Mouse (Mus musculus) stomach, postnatal 0 days (tissue): ENCODE results near the gene Spsb1. TPM values are rescaled to one million over a fixed set of nuclear protein-coding genes. Genes with fewer than 3 reads are reported as not detected.

ENCODE experiments used
- ATAC-seq: fragments of 200-750 bp; cut with Nextera tagmentation; 2 replicates; pipeline ENCODE4 v1.8.0; 2017; ENCODE audit not compliant: low FRiP score, low TSS enrichment
- DNase-seq: peaks from one replicate; pipeline ENCODE4 v3.0.0-alpha.2; 2016; ENCODE audit warnings: low spot score
- H3K27ac ChIP-seq: fragments of 300-500 bp; sonication (generic); replicated peaks from 2 replicates; pipeline ENCODE4 v1.5.1; 2014; ENCODE audit warnings: mild to moderate bottlenecking, control low read depth
- H3K27me3 ChIP-seq: fragments of 300-500 bp; sonication (generic); 2 replicates; pipeline ENCODE4 v1.6.1; 2014; ENCODE audit warnings: low read length; ENCODE audit not compliant: control insufficient read depth, insufficient read depth
- H3K36me3 ChIP-seq: fragments of 300-500 bp; sonication (generic); 2 replicates; pipeline ENCODE4 v1.6.1; 2014; ENCODE audit warnings: low read length, mixed read lengths; ENCODE audit not compliant: control insufficient read depth, insufficient read depth
- H3K4me1 ChIP-seq: fragments of 300-500 bp; sonication (generic); replicated peaks from 2 replicates; pipeline ENCODE4 v1.6.1; 2014; ENCODE audit warnings: antibody characterized with exemption; ENCODE audit not compliant: control insufficient read depth, insufficient read depth
- H3K4me2 ChIP-seq: fragments of 300-500 bp; sonication (generic); replicated peaks from 2 replicates; pipeline ENCODE4 v1.6.1; 2014; ENCODE audit warnings: low read depth, mild to moderate bottlenecking, control low read depth, moderate library complexity
- H3K4me3 ChIP-seq: fragments of 300-500 bp; sonication (generic); 2 replicates; pipeline ENCODE4 v1.5.1; 2014; ENCODE audit warnings: low read depth, low read length, control low read depth
- H3K9ac ChIP-seq: fragments of 300-500 bp; sonication (generic); 2 replicates; pipeline ENCODE4 v1.6.1; 2014; ENCODE audit warnings: mild to moderate bottlenecking, low read length, control low read depth, mixed read lengths
- H3K9me3 ChIP-seq: fragments of 300-500 bp; sonication (generic); 2 replicates; pipeline ENCODE4 v1.6.1; 2016; ENCODE audit warnings: low read length; ENCODE audit not compliant: control insufficient read depth
- CTCF ChIP-seq: IDR thresholded peaks from 2 replicates; pipeline ENCODE4 v1.5.1; 2016; ENCODE audit warnings: antibody characterized with exemption, low read depth, mild to moderate bottlenecking, moderate library complexity
- EP300 ChIP-seq: optimal IDR thresholded peaks from 2 replicates; pipeline ENCODE3; 2016; ENCODE audit warnings: antibody characterized with exemption
- WGBS: fragments of 180-500 bp; shearing (Covaris S2); extraction: QIAGEN DNeasy Blood & Tissue Kit; methylation state at CpG from one replicate; pipeline ENCODE4 v1.1.7; 2014; 5-methylcytosine and 5-hydroxymethylcytosine counted together
- polyA plus RNA-seq: library from polyadenylated mRNA; unstranded; fragments of >200 nt; fragmentation: Nextera tagmentation; extraction: Ambion mirVana; gene quantifications from 2 replicates; pipeline ENCODE4 v1.2.1, GENCODE M21; 2015

Spsb1 gene
- polyA plus RNA-seq, 1 experiment from 2014 or later, result 13.1 TPM

DNA sequence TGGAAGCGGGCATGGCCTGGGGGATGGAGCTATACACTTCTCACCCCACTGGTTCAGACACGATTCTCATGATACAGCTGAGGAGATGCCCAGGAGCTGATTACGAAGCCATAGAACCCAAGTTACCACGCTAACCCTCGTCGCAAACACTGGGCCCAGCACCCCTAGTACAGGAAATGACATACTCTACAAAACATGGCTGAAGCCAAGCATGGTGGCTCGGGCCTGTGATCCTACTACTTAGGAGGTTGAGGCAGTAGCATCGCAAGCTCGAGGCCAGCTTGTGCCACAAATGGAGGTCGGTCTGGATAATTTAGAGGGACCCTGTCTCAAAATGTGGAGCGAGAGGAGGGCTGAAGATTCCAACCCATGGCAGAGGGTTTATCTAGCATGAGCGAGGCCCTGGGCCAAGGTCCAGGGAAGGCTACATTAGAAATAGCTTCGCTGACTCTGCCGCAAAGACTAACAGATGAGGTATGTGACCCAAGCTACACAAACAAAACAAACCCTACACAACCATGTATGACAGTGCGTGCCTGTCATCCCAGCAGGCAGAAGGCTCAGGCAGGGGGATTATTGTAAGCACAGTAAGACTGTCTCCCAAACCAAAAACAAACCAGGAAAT lies 45.2 kb upstream of the Spsb1 start:
- Histone ChIP-seq H3K9ac (no peak overlapping the region), H3K4me1 (peaks cover 22% of the 10 kb centered on the region), H3K27ac (peak overlapping the region; percentile 84), H3K4me3 (no peak overlapping the region), H3K36me3 (no peaks in the 10 kb centered on the region), H3K27me3 (no peaks in the 10 kb centered on the region), H3K9me3 (no peaks in the 10 kb centered on the region), H3K4me2 (no peak overlapping the region)
- DNase-seq (no peak), ATAC-seq (0 out of 2 replicates have a peak, but pooled peaks have one; percentile 2)
- no peak for TF ChIP-seq EP300
- 82% methylated on average over 15 of the region's 15 CpGs for WGBS

DNA sequence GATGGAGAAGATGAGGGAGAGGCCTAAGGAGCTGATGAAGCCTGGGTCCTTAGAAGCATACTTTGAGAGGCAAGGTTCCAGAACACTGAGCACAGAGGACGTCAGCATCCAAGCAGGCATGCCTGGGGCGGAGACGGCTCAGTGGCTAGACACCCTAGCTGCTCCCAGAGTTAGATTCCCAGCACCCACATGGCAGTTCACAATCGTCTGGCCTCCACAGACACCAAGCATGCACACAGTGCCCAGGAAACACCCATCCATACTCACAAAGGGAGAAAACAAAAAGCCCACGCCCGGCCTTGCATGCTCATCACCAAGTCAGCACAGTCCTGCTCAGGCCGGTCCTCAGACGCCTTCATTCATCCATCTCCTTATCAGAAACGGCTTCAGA lies 44.7 kb upstream of the Spsb1 start:
- H3K4me3 ChIP-seq, result no peak overlapping the region
- ATAC-seq (no peak), DNase-seq (no peak)
- peak overlapping the region; percentile 84 for H3K27ac ChIP-seq
- H3K4me1 ChIP-seq, result peaks cover 22% of the 10 kb centered on the region
- H3K9ac ChIP-seq, result no peak overlapping the region
- no peak for TF ChIP-seq EP300
- TF ChIP-seq CTCF, result no peak
- no peak overlapping the region for H3K4me2 ChIP-seq
- H3K9me3 ChIP-seq, result no peaks in the 10 kb centered on the region
- H3K27me3 ChIP-seq, result no peaks in the 10 kb centered on the region
- WGBS, result 63% methylated on average over 9 of the region's 9 CpGs
- H3K36me3 ChIP-seq, result no peaks in the 10 kb centered on the region

GRCm38 (mm10) chr4:149998786-149999509 lies 44.1 kb upstream of the Spsb1 start:
- ATAC-seq, result no peak
- no peak for DNase-seq
- Histone ChIP-seq H3K4me3 (no peak overlapping the region), H3K4me1 (peaks cover 22% of the 10 kb centered on the region), H3K4me2 (no peak overlapping the region), H3K27ac (peak overlapping the region; percentile 84), H3K9ac (0 out of 2 replicates have a peak overlapping the region, but pooled peaks have one; percentile 8), H3K9me3 (no peaks in the 10 kb centered on the region), H3K27me3 (no peaks in the 10 kb centered on the region), H3K36me3 (no peaks in the 10 kb centered on the region; the same call in 1 of the 2 replicates)
- TF ChIP-seq EP300 (no peak), CTCF (no peak)
- 64% methylated on average over 14 of the region's 14 CpGs for WGBS

GRCm38 (mm10) chr4:149997999-149998398 lies 43.2 kb upstream of the Spsb1 start:
- Histone ChIP-seq H3K9me3 (no peaks in the 10 kb centered on the region), H3K27me3 (no peaks in the 10 kb centered on the region), H3K27ac (peak overlapping the region; percentile 84), H3K4me1 (peaks cover 19% of the 10 kb centered on the region), H3K4me3 (no peak overlapping the region), H3K4me2 (0 out of 2 replicates have a peak overlapping the region, but pooled peaks have one; percentile 5), H3K36me3 (no peaks in the 10 kb centered on the region; the same call in 1 of the 2 replicates), H3K9ac (peak overlapping the region; percentile 41; the same call in 1 of the 2 replicates)
- TF ChIP-seq CTCF (no peak), EP300 (no peak)
- WGBS, result 51% methylated on average over 10 of the region's 10 CpGs
- DNase-seq, result peak; percentile 59
- ATAC-seq, result no peak; the same call in 1 of the 2 replicates

- H3K27ac ChIP-seq, result peak overlapping the region; percentile 35; the same call in 1 of the 2 replicates
- no peak overlapping the region for H3K4me2 ChIP-seq
- peaks cover 2% of the 10 kb centered on the region; the same call in 1 of the 2 replicates for H3K36me3 ChIP-seq
- H3K9ac ChIP-seq, result no peak overlapping the region
- DNase-seq, result no peak
- peaks cover 8% of the 10 kb centered on the region for H3K4me1 ChIP-seq
- no peaks in the 10 kb centered on the region for H3K9me3 ChIP-seq
- no peak overlapping the region for H3K4me3 ChIP-seq
- TF ChIP-seq EP300, result no peak
- no peak for TF ChIP-seq CTCF
- WGBS, result 61% methylated on average over 7 of the region's 7 CpGs
- H3K27me3 ChIP-seq, result no peaks in the 10 kb centered on the region
- ATAC-seq, result no peak
These were observed 41.6 kb upstream of the Spsb1 start for GRCm38 (mm10) chr4:149996440-149996839.

DNA sequence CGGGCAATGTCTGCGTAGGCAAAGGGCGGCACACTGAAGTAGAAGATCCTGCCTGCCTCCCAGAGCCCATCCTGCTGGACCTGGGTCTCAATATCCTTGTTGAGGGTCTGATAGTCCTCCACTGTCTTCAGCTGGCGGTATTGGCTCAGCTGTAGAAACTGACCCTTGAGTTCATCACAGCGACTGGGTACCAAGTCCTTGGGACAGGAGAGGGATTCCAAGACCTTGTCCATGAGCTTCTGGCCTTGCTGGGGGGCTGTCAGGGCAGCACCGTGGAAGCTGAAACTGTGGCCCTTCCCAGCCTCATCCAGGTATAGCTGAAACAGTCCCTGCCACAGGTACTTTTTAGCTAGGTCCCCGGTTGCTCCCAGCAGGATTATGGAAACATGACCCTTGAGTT lies 41.1 kb upstream of the Spsb1 start:
- Histone ChIP-seq H3K4me3 (no peak overlapping the region), H3K4me2 (no peak overlapping the region), H3K9me3 (no peaks in the 10 kb centered on the region), H3K27me3 (no peaks in the 10 kb centered on the region), H3K9ac (no peak overlapping the region), H3K4me1 (peaks cover 5% of the 10 kb centered on the region), H3K27ac (peak overlapping the region; percentile 35; the same call in 1 of the 2 replicates), H3K36me3 (peaks cover 2% of the 10 kb centered on the region; the same call in 1 of the 2 replicates)
- no peak for TF ChIP-seq CTCF
- TF ChIP-seq EP300, result no peak
- ATAC-seq (no peak), DNase-seq (no peak)
- 88% methylated on average over 7 of the region's 7 CpGs for WGBS
